Mouse (Mus musculus) liver, postnatal 0 days (tissue): ENCODE measurements around the gene Dclk1. TPM values are rescaled to one million over a fixed set of nuclear protein-coding genes. Genes with fewer than 3 reads are reported as not detected.
A peak's percentile ranks its signal among the peaks of the same experiment; 100 is the strongest.

Experiments used
- ATAC-seq: fragments of 200-750 bp; cut with Nextera tagmentation; 2 replicates; pipeline ENCODE4 v1.8.0; 2017; ENCODE audit warnings: mild to moderate bottlenecking, moderate library complexity
- DNase-seq: peaks from one replicate; pipeline ENCODE4 v3.0.0-alpha.2; 2016
- H3K27ac ChIP-seq: fragments of 300-500 bp; sonication (generic); 2 replicates; pipeline ENCODE4 v1.5.1; 2014; ENCODE audit warnings: antibody characterized with exemption, moderate library complexity, mild to moderate bottlenecking, low read depth
- H3K27me3 ChIP-seq: fragments of 300-500 bp; sonication (generic); 2 replicates; pipeline ENCODE4 v1.6.1; 2014; ENCODE audit warnings: low read length, control low read depth, mixed read lengths; ENCODE audit not compliant: insufficient read depth
- H3K36me3 ChIP-seq: fragments of 300-500 bp; sonication (generic); replicated peaks from 2 replicates; pipeline ENCODE4 v1.6.1; 2014; ENCODE audit warnings: mild to moderate bottlenecking, control low read depth, low read length, moderate library complexity, mixed read lengths; ENCODE audit not compliant: insufficient read depth
- H3K4me1 ChIP-seq: fragments of 300-500 bp; sonication (generic); 2 replicates; pipeline ENCODE4 v1.6.1; 2014; ENCODE audit warnings: antibody characterized with exemption, mild to moderate bottlenecking, control low read depth; ENCODE audit not compliant: insufficient read depth
- H3K4me2 ChIP-seq: fragments of 300-500 bp; sonication (generic); 2 replicates; pipeline ENCODE4 v1.6.1; 2014; ENCODE audit warnings: low read depth, mild to moderate bottlenecking, low read length, moderate library complexity, mixed read lengths
- H3K4me3 ChIP-seq: fragments of 300-500 bp; sonication (generic); 2 replicates; pipeline ENCODE4 v1.5.1; 2014; ENCODE audit warnings: low read depth, low read length
- H3K9ac ChIP-seq: fragments of 300-500 bp; sonication (generic); replicated peaks from 2 replicates; pipeline ENCODE4 v1.6.1; 2014; ENCODE audit warnings: mild to moderate bottlenecking, moderate library complexity
- H3K9me3 ChIP-seq: fragments of 300-500 bp; sonication (generic); 2 replicates; pipeline ENCODE4 v1.6.1; 2016; ENCODE audit warnings: mild to moderate bottlenecking, control low read depth, low read length, mixed read lengths
- CTCF ChIP-seq: sonication (generic); IDR thresholded peaks from 2 replicates; pipeline ENCODE4 v1.5.1; 2016; ENCODE audit warnings: antibody characterized with exemption, low read depth
- EP300 ChIP-seq: IDR thresholded peaks from 2 replicates; pipeline ENCODE4 v1.6.1; 2016; ENCODE audit warnings: antibody characterized with exemption, low read depth, mild to moderate bottlenecking
- WGBS: fragments of 180-500 bp; shearing (Covaris S2); extraction: QIAGEN DNeasy Blood & Tissue Kit; methylation state at CpG from one replicate; pipeline ENCODE4 v1.1.7; 2014; ENCODE audit not compliant: insufficient replicate concordance; 5-methylcytosine and 5-hydroxymethylcytosine counted together
- polyA plus RNA-seq: library from polyadenylated mRNA; unstranded; fragments of >200 nt; fragmentation: Nextera tagmentation; extraction: Ambion mirVana; gene quantifications from 2 replicates; pipeline ENCODE4 v1.2.1, GENCODE M21; 2015

Dclk1 gene
- polyA plus RNA-seq, 1 experiment from 2014 or later: 0.11 TPM

- H3K4me2 ChIP-seq: no peak overlapping the region
- no peaks in the 10 kb centered on the region for H3K27me3 ChIP-seq
- H3K4me3 ChIP-seq: no peak overlapping the region
- no peaks in the 10 kb centered on the region for H3K36me3 ChIP-seq
- H3K4me1 ChIP-seq: no peaks in the 10 kb centered on the region
- DNase-seq (no peak), ATAC-seq (no peak)
- WGBS: 66% methylated on average over 13 of the region's 13 CpGs
- H3K9me3 ChIP-seq: no peaks in the 10 kb centered on the region
- no peak overlapping the region for H3K27ac ChIP-seq
- H3K9ac ChIP-seq: no peak overlapping the region
- TF ChIP-seq CTCF (no peak), EP300 (no peak)
Observed at GRCm38 (mm10) chr3:55351281-55352052, 109.3 kb downstream of the Dclk1 start.

GRCm38 (mm10) chr3:55352529-55352928 is 110.4 kb downstream of the Dclk1 start:
- H3K9me3 ChIP-seq: no peaks in the 10 kb centered on the region
- no peak overlapping the region for H3K4me3 ChIP-seq
- H3K36me3 ChIP-seq: no peaks in the 10 kb centered on the region
- ATAC-seq (no peak), DNase-seq (no peak)
- WGBS: 87% methylated on average over 14 of the region's 14 CpGs
- H3K27me3 ChIP-seq: no peaks in the 10 kb centered on the region
- H3K27ac ChIP-seq: no peak overlapping the region
- no peak overlapping the region for H3K4me2 ChIP-seq
- no peaks in the 10 kb centered on the region for H3K4me1 ChIP-seq
- no peak overlapping the region for H3K9ac ChIP-seq
- TF ChIP-seq CTCF: no peak

GRCm38 (mm10) chr3:55353169-55353568 is 111.0 kb downstream of the Dclk1 start:
- Histone ChIP-seq H3K9ac (no peak overlapping the region), H3K27ac (no peak overlapping the region), H3K9me3 (no peaks in the 10 kb centered on the region), H3K36me3 (no peaks in the 10 kb centered on the region), H3K27me3 (no peaks in the 10 kb centered on the region), H3K4me2 (no peak overlapping the region), H3K4me1 (no peaks in the 10 kb centered on the region), H3K4me3 (no peak overlapping the region)
- DNase-seq: no peak
- TF ChIP-seq EP300: no peak
- TF ChIP-seq CTCF: no peak
- 0 out of 2 replicates have a peak, but pooled peaks have one; percentile 23 for ATAC-seq
- 74% methylated on average over 9 of the region's 9 CpGs for WGBS

- Histone ChIP-seq H3K9ac (no peak overlapping the region), H3K27me3 (no peaks in the 10 kb centered on the region), H3K9me3 (no peaks in the 10 kb centered on the region), H3K4me2 (no peak overlapping the region), H3K4me1 (no peaks in the 10 kb centered on the region), H3K4me3 (no peak overlapping the region), H3K27ac (no peak overlapping the region), H3K36me3 (no peaks in the 10 kb centered on the region)
- ATAC-seq (no peak), DNase-seq (no peak)
- TF ChIP-seq CTCF (no peak), EP300 (no peak)
- 65% methylated on average over 13 of the region's 13 CpGs for WGBS
Observed at GRCm38 (mm10) chr3:55353909-55354511, 111.8 kb downstream of the Dclk1 start.

- WGBS: 20% methylated on average over 3 of the region's 3 CpGs
- no peak overlapping the region for H3K4me2 ChIP-seq
- H3K4me3 ChIP-seq: no peak overlapping the region
- no peak for DNase-seq
- H3K4me1 ChIP-seq: no peaks in the 10 kb centered on the region
- H3K9me3 ChIP-seq: no peaks in the 10 kb centered on the region
- ATAC-seq: no peak
- no peaks in the 10 kb centered on the region for H3K27me3 ChIP-seq
- no peak overlapping the region for H3K9ac ChIP-seq
- no peak overlapping the region for H3K27ac ChIP-seq
- TF ChIP-seq EP300 (no peak), CTCF (peak; percentile 70)
- no peaks in the 10 kb centered on the region for H3K36me3 ChIP-seq
Observed at GRCm38 (mm10) chr3:55354765-55355164, 112.6 kb downstream of the Dclk1 start.

GRCm38 (mm10) chr3:55358486-55358885 is 116.3 kb downstream of the Dclk1 start:
- Histone ChIP-seq H3K9me3 (no peaks in the 10 kb centered on the region), H3K9ac (no peak overlapping the region), H3K27me3 (no peaks in the 10 kb centered on the region), H3K36me3 (no peaks in the 10 kb centered on the region), H3K4me2 (no peak overlapping the region), H3K4me1 (no peaks in the 10 kb centered on the region), H3K4me3 (no peak overlapping the region), H3K27ac (no peak overlapping the region)
- TF ChIP-seq EP300 (no peak), CTCF (no peak)
- WGBS: 75% methylated on average over 8 of the region's 8 CpGs
- DNase-seq (no peak), ATAC-seq (no peak)
